Mouse (Mus musculus): Measurements from ENCODE around the gene Arhgef26.

DNA sequence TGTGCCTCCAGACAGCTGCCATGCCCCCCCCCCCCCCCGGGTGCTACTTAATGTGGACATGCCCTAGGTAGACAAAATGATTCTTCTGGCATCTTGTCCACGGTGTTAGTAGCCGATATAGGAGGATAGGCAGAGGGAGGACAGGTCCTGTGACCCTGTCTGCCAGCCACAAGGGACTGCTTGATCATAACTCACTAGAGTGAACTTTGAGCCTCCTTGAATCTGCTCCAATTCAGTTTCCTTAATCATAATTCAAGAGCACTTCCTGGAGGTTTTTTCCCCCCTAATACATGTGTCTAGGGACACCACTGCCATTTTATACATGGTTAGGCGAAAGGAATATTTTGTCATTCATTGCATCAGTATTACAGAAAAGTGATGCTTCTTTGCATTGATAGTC lies 36.2 kb downstream of the Arhgef26 start:
- TF ChIP-seq POLR2A (IDR thresholded peaks at IDR 0.05; ENCODE audit: control insufficient read depth in 1 of 2, insufficient read depth in 1 of 2, low read depth in 1 of 2, low read length in 2 of 2, poor library complexity in 1 of 2), result no peak
- TF ChIP-seq CTCF (IDR thresholded peaks at IDR 0.05 in 2 of 3, conservative IDR thresholded peaks at IDR 0.05 in 1 of 3; ENCODE audit: control insufficient read depth in 1 of 3, insufficient read depth in 1 of 3, low read depth in 2 of 3, low read length in 3 of 3, poor library complexity in 1 of 3, severe bottlenecking in 1 of 3), result no peak
- no peak for TF ChIP-seq CHD1 (IDR thresholded peaks at IDR 0.05; ENCODE audit: low read depth, low read length)
- no peak for TF ChIP-seq USF1 (IDR thresholded peaks at IDR 0.05; ENCODE audit: low read depth, low read length)
- no peak for TF ChIP-seq ELF1 (IDR thresholded peaks at IDR 0.05; ENCODE audit: low read depth, low read length)
- TF ChIP-seq ZKSCAN1 (IDR thresholded peaks at IDR 0.05; ENCODE audit: low read depth, low read length), result no peak
- TF ChIP-seq POLR2AphosphoS2 (IDR thresholded peaks at IDR 0.05; ENCODE audit: low read length), result no peak
- no peak for TF ChIP-seq TCF12 (IDR thresholded peaks at IDR 0.05; ENCODE audit: low read depth, low read length)
- no peak for TF ChIP-seq ZNF384 (IDR thresholded peaks at IDR 0.05; ENCODE audit: low read depth, low read length)
- no peak for TF ChIP-seq GABPA (IDR thresholded peaks at IDR 0.05; ENCODE audit: low read depth, low read length)
- no peak for TF ChIP-seq MAX (IDR thresholded peaks at IDR 0.05; ENCODE audit: low read length)
- TF ChIP-seq NRF1 (IDR thresholded peaks at IDR 0.05; ENCODE audit: insufficient read depth, low read depth, low read length, poor library complexity, severe bottlenecking), result no peak
- no peak for TF ChIP-seq BHLHE40 (IDR thresholded peaks at IDR 0.05; ENCODE audit: borderline replicate concordance, low read depth, low read length)
